Mouse (Mus musculus): ENCODE results near the gene Acot6. TPM values are rescaled to one million over a fixed set of nuclear protein-coding genes. Genes with fewer than 3 reads are reported as not detected.
A peak's percentile ranks its signal among the peaks of the same experiment; 100 is the strongest.

Gene Acot6
- polyA plus RNA-seq, 1 experiment from 2014 or later, result 1.2 TPM

DNA sequence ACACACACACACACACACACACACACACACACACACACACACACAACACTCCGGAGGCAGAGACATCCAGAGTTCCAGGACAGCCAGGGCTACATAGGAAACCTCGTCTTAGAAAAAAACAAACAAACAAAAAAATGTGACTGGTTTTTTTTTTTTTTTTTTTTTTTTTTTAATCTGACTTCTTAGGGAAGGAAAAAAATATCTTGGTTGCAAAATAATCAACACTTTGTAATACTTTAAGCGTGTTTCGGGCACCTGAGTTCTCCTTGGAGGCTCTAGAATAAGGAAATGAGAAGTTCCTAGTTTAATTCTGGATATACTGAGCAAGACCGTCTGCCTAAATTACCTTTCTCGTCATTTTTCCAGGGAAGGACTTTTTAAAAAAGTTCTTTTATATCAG is 13.2 kb downstream of the Acot6 start:
- H3K9me3 ChIP-seq (replicated peaks; ENCODE audit: control insufficient read depth, low read length, poor library complexity, severe bottlenecking), result no peaks in the 10 kb centered on the region
- 50% methylated on average over 6 of the region's 6 CpGs for WGBS
- H3K4me1 ChIP-seq (ENCODE audit: control insufficient read depth, insufficient read depth, low read length), result peaks cover 10% of the 10 kb centered on the region
- H3K36me3 ChIP-seq (ENCODE audit: control insufficient read depth, insufficient read depth, low read length), result no peaks in the 10 kb centered on the region
- peak overlapping the region; percentile 70 for H3K4me3 ChIP-seq (ENCODE audit: low read depth, low read length)
- H3K27ac ChIP-seq (ENCODE audit: low read length), result no peak overlapping the region
- no peaks in the 10 kb centered on the region for H3K27me3 ChIP-seq (ENCODE audit: control insufficient read depth, insufficient read depth, low read depth, low read length)
- ATAC-seq, result no peak
- H3K4me2 ChIP-seq (ENCODE audit: low read length), result peak overlapping the region; percentile 53
- no peak overlapping the region; the same call in 1 of the 2 replicates for H3K9ac ChIP-seq (ENCODE audit: low read depth, low read length)

DNA sequence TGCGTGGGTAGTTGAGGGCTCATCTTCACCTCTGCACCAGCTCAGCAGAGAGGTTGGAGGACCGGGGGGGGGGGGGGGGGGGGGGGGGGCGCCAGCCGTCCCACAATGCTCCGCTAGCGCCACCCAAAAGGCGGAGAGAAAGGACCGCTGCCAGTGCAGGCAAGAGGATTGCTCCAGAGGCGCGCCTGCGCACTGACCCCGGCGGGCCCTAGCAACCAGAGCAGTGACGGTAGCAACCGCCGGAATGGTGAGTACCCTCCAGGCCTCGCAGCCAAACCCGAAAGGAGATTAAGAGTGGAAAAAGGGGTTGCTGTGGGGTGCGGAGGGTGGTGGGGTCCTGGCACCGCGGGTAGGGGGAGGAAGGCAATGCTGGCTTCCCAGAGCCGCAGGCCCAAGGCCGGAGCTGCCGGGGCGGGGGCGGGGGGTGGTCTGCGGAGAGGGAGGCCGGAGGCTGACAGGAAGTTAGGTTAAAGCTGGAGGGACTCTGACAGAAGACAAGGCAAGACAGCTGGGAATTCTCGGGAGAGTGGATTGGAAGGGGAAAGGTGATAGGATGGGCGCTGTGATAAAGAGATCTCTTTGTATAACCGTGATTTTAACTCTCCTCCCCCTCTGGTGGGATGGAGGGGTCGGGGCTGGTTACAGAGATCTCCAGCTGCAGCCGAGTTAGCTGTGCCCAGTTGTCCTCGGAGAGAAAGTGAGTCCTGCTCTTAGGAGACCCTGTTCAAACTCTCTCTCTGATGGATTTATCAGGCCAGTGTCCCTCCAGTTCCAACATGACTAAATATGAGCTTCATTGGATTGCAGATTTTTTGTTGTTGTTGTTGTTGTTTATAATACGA is 13.9 kb downstream of the Acot6 start, which contains the start of gene Dnal1:
Dnal1 (plus strand) TSS at position 214 of the 842 bp plus-strand sequence.
- H3K27ac ChIP-seq (ENCODE audit: low read length), result peak within 1 kb of the TSS; percentile 77
- peak within 1 kb of the TSS; percentile 70 for H3K4me3 ChIP-seq (ENCODE audit: low read depth, low read length)
- H3K27me3 ChIP-seq (ENCODE audit: control insufficient read depth, insufficient read depth, low read depth, low read length), result no peaks in the 10 kb centered on the region
- peaks cover 10% of the 10 kb centered on the region for H3K4me1 ChIP-seq (ENCODE audit: control insufficient read depth, insufficient read depth, low read length)
- WGBS, result 3% methylated on average over 29 of the region's 35 CpGs
- no peaks in the 10 kb centered on the region for H3K9me3 ChIP-seq (replicated peaks; ENCODE audit: control insufficient read depth, low read length, poor library complexity, severe bottlenecking)
- peak within 1 kb of the TSS; percentile 76 for H3K9ac ChIP-seq (ENCODE audit: low read depth, low read length)
- H3K36me3 ChIP-seq (ENCODE audit: control insufficient read depth, insufficient read depth, low read length), result no peaks in the 10 kb centered on the region
- H3K4me2 ChIP-seq (ENCODE audit: low read length), result peak within 1 kb of the TSS; percentile 53
- peak; percentile 97 for ATAC-seq

DNA sequence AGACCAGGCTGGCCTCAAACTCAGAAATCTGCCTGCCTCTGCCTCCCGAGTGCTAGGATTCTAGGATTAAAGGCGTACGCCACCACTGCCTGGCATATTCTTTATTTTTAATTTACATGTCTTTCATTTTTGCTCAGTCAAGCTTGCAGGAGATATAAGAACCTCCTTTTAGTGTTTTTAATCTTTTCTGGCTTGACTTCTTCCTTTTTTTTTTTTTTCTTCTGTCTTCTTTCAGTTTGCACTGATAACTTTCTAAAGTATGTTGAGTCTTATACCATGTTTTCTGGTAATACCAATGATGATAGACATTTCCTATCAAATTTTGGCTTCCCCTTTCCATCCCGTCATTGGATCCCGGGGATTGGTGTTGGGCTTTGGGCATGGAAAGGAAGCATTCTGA is 19.1 kb downstream of the Acot6 start:
- H3K27ac ChIP-seq (ENCODE audit: low read length), result no peak overlapping the region
- H3K4me1 ChIP-seq (ENCODE audit: control insufficient read depth, insufficient read depth, low read length), result peaks cover 10% of the 10 kb centered on the region
- no peak overlapping the region for H3K4me3 ChIP-seq (ENCODE audit: low read depth, low read length)
- no peak for ATAC-seq
- H3K27me3 ChIP-seq (ENCODE audit: control insufficient read depth, insufficient read depth, low read depth, low read length), result no peaks in the 10 kb centered on the region
- H3K9ac ChIP-seq (ENCODE audit: low read depth, low read length), result no peak overlapping the region
- 93% methylated on average over 5 of the region's 5 CpGs for WGBS
- no peaks in the 10 kb centered on the region for H3K36me3 ChIP-seq (ENCODE audit: control insufficient read depth, insufficient read depth, low read length)
- H3K4me2 ChIP-seq (ENCODE audit: low read length), result no peak overlapping the region
- H3K9me3 ChIP-seq (replicated peaks; ENCODE audit: control insufficient read depth, low read length, poor library complexity, severe bottlenecking), result no peaks in the 10 kb centered on the region

DNA sequence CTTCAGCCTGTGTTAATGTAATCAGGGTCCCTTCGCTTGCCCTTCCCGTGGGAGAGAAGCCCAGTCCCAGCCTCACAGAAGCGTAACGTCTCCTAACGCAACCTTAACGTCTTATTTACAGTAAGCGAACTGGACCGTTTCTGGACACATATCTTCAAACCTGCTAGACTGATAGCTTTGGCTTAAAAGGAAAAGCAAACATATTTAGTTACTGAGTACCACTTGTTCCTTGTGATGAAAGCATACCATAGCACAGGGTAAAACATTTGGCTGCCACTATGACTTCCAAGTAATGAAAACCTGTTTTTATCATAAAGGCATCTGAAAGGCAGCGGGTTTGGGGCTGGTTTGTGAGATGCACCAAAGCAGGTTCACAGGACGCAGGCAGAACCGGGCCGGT is 25.4 kb downstream of the Acot6 start:
- Histone ChIP-seq H3K27me3 (ENCODE audit: control insufficient read depth, insufficient read depth, low read depth, low read length) (no peaks in the 10 kb centered on the region), H3K4me3 (ENCODE audit: low read depth, low read length) (no peak overlapping the region), H3K27ac (ENCODE audit: low read length) (no peak overlapping the region), H3K36me3 (ENCODE audit: control insufficient read depth, insufficient read depth, low read length) (peaks cover 20% of the 10 kb centered on the region; the same call in 1 of the 2 replicates), H3K4me1 (ENCODE audit: control insufficient read depth, insufficient read depth, low read length) (no peaks in the 10 kb centered on the region), H3K9ac (ENCODE audit: low read depth, low read length) (no peak overlapping the region), H3K4me2 (ENCODE audit: low read length) (no peak overlapping the region), H3K9me3 (replicated peaks; ENCODE audit: control insufficient read depth, low read length, poor library complexity, severe bottlenecking) (no peaks in the 10 kb centered on the region)
- no peak for ATAC-seq
- 86% methylated on average over 12 of the region's 12 CpGs for WGBS

DNA sequence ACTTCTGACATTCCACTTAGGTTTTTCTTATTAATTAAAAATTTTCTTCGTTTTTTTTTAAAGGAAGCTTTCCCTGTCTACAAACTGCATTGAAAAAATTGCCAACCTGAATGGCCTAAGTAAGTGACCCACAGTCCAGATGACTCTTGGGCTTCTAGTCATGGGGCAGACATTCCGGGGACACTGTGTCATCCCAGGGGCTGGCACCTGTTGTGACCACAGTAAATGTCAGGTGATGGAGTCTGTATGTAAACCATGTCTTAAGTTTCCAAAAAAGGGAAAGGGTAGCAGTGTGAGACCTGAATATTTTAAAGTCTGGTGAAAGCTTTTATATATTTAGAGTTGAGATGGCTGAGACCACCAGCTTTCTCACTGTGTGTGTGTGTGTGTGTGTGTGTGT is 26.4 kb downstream of the Acot6 start:
- no peak overlapping the region for H3K9ac ChIP-seq (ENCODE audit: low read depth, low read length)
- no peak overlapping the region for H3K4me2 ChIP-seq (ENCODE audit: low read length)
- no peaks in the 10 kb centered on the region for H3K27me3 ChIP-seq (ENCODE audit: control insufficient read depth, insufficient read depth, low read depth, low read length)
- no peak overlapping the region for H3K27ac ChIP-seq (ENCODE audit: low read length)
- H3K4me3 ChIP-seq (ENCODE audit: low read depth, low read length), result no peak overlapping the region
- peaks cover 25% of the 10 kb centered on the region for H3K36me3 ChIP-seq (ENCODE audit: control insufficient read depth, insufficient read depth, low read length)
- WGBS, result 85% methylated on average over 2 of the region's 2 CpGs
- H3K4me1 ChIP-seq (ENCODE audit: control insufficient read depth, insufficient read depth, low read length), result no peaks in the 10 kb centered on the region
- ATAC-seq, result no peak
- H3K9me3 ChIP-seq (replicated peaks; ENCODE audit: control insufficient read depth, low read length, poor library complexity, severe bottlenecking), result no peaks in the 10 kb centered on the region

DNA sequence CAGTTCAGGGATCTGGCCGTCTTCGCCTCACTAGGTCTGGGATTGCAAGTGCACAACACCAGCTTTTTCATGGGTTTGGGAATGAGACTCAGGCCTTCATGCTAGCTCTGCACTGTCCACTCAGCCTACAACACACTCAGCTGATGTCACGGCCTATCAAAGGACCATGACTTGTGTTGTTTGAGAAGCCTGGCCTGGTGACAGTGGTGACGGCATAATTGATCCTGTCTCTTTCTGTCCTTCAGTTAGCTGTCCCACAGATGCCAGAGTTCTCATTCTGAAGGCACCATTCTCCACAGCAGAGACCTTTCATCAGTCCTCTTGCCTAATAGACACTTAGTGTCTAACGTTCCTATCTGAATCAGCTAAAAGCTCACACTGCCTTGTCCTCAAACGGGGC is 28.1 kb downstream of the Acot6 start:
- Histone ChIP-seq H3K27ac (ENCODE audit: low read length) (no peak overlapping the region), H3K9ac (ENCODE audit: low read depth, low read length) (no peak overlapping the region), H3K9me3 (replicated peaks; ENCODE audit: control insufficient read depth, low read length, poor library complexity, severe bottlenecking) (no peaks in the 10 kb centered on the region), H3K36me3 (ENCODE audit: control insufficient read depth, insufficient read depth, low read length) (peaks cover 25% of the 10 kb centered on the region), H3K4me2 (ENCODE audit: low read length) (no peak overlapping the region), H3K27me3 (ENCODE audit: control insufficient read depth, insufficient read depth, low read depth, low read length) (no peaks in the 10 kb centered on the region), H3K4me3 (ENCODE audit: low read depth, low read length) (no peak overlapping the region), H3K4me1 (ENCODE audit: control insufficient read depth, insufficient read depth, low read length) (no peaks in the 10 kb centered on the region)
- ATAC-seq, result no peak
- WGBS, result 89% methylated on average over 6 of the region's 6 CpGs

DNA sequence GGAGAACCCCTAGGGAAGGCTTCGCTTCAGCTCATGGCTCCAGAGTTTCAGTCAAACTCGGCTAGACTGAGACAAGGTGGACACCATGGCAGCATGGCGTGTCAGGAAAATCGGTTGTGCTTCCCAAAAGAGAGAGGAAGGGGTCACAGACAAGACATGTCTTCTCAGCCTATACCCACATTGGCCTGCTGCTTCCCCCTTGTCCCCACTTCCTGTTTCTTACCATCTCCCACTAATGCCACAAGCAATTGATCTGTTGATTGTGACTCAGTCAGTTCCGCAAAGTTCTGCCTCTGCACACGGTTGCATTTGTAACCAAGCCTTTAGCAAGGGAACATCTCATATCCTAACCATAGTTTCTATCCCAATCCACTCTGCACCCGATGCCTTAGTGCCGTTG is 29.5 kb downstream of the Acot6 start:
- no peaks in the 10 kb centered on the region for H3K27me3 ChIP-seq (ENCODE audit: control insufficient read depth, insufficient read depth, low read depth, low read length)
- no peaks in the 10 kb centered on the region for H3K9me3 ChIP-seq (replicated peaks; ENCODE audit: control insufficient read depth, low read length, poor library complexity, severe bottlenecking)
- no peak for ATAC-seq
- peaks cover 25% of the 10 kb centered on the region for H3K36me3 ChIP-seq (ENCODE audit: control insufficient read depth, insufficient read depth, low read length)
- 95% methylated on average over 8 of the region's 8 CpGs for WGBS
- H3K4me2 ChIP-seq (ENCODE audit: low read length), result no peak overlapping the region
- no peaks in the 10 kb centered on the region for H3K4me1 ChIP-seq (ENCODE audit: control insufficient read depth, insufficient read depth, low read length)
- H3K27ac ChIP-seq (ENCODE audit: low read length), result no peak overlapping the region
- no peak overlapping the region for H3K4me3 ChIP-seq (ENCODE audit: low read depth, low read length)
- H3K9ac ChIP-seq (ENCODE audit: low read depth, low read length), result no peak overlapping the region

DNA sequence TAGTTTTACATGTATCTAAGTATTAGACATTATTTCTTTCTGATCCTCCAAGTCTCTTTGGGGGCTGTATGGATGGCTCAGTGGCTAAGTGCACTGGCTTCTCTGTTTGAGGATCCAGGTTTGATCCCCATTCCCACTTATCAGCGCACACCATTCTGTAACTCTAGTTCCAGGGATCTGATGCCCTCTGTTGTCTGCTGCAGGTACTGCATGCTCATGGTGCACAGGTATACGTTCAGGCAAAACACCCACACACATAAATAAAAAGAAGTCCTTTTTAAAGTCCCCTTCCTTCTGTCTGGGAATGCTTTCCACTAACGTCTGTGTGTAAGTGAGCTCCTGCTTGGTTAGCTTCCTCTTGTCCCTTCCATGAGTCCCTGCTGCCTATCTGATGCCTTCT is 31.8 kb downstream of the Acot6 start:
- no peak for ATAC-seq
- H3K9ac ChIP-seq (ENCODE audit: low read depth, low read length), result no peak overlapping the region
- H3K27me3 ChIP-seq (ENCODE audit: control insufficient read depth, insufficient read depth, low read depth, low read length), result no peaks in the 10 kb centered on the region
- peaks cover 24% of the 10 kb centered on the region for H3K36me3 ChIP-seq (ENCODE audit: control insufficient read depth, insufficient read depth, low read length)
- WGBS, result 63% methylated on average over 3 of the region's 3 CpGs
- H3K9me3 ChIP-seq (replicated peaks; ENCODE audit: control insufficient read depth, low read length, poor library complexity, severe bottlenecking), result no peaks in the 10 kb centered on the region
- H3K4me1 ChIP-seq (ENCODE audit: control insufficient read depth, insufficient read depth, low read length), result no peaks in the 10 kb centered on the region
- no peak overlapping the region for H3K27ac ChIP-seq (ENCODE audit: low read length)
- H3K4me3 ChIP-seq (ENCODE audit: low read depth, low read length), result no peak overlapping the region
- H3K4me2 ChIP-seq (ENCODE audit: low read length), result no peak overlapping the region

DNA sequence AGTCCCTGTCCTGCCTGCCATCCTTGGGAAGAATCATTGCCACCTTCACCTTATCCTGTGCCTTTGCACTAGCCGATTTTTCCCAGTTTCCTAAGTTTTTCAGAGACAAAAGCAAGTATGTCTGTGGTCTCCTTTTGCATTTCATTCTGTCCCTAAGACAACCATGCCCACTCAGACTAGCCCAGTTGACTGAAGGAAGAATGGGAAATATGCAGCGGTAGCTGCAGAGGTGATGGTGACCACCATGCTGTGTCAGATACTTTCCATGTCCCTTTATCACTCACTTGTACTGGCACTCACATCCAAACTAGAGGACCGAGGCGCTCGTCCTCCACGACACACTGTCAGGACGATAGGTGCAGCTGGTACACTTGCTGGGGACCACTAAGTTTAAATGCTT is 36.7 kb downstream of the Acot6 start:
- no peaks in the 10 kb centered on the region for H3K27me3 ChIP-seq (ENCODE audit: control insufficient read depth, insufficient read depth, low read depth, low read length)
- peaks cover 6% of the 10 kb centered on the region; the same call in 1 of the 2 replicates for H3K36me3 ChIP-seq (ENCODE audit: control insufficient read depth, insufficient read depth, low read length)
- H3K9me3 ChIP-seq (replicated peaks; ENCODE audit: control insufficient read depth, low read length, poor library complexity, severe bottlenecking), result no peaks in the 10 kb centered on the region
- whole genome bisulfite sequencing, result 92% methylated on average over 7 of the region's 7 CpGs
- H3K9ac ChIP-seq (ENCODE audit: low read depth, low read length), result no peak overlapping the region
- no peak overlapping the region for H3K4me3 ChIP-seq (ENCODE audit: low read depth, low read length)
- no peaks in the 10 kb centered on the region for H3K4me1 ChIP-seq (ENCODE audit: control insufficient read depth, insufficient read depth, low read length)
- no peak overlapping the region for H3K4me2 ChIP-seq (ENCODE audit: low read length)
- no peak for ATAC-seq
- H3K27ac ChIP-seq (ENCODE audit: low read length), result no peak overlapping the region

Measured in midbrain, embryonic 16.5 days (tissue).